Mouse (Mus musculus) liver, embryonic 16.5 days (tissue): ENCODE data around the gene Gdap1l1. TPM values are rescaled to one million over a fixed set of nuclear protein-coding genes. Genes with fewer than 3 reads are reported as not detected.

Source experiments
- ATAC-seq: fragments of 200-750 bp; cut with Nextera tagmentation; 2 replicates; pipeline ENCODE4 v1.8.0; 2017; ENCODE audit warnings: low read depth, mild to moderate bottlenecking, moderate number of reproducible peaks, moderate library complexity
- H3K27ac ChIP-seq: fragments of 300-500 bp; sonication (generic); 2 replicates; pipeline ENCODE4 v1.5.1; 2014; ENCODE audit warnings: mild to moderate bottlenecking, low read length
- H3K27me3 ChIP-seq: fragments of 300-500 bp; sonication (generic); 2 replicates; pipeline ENCODE4 v1.6.1; 2014; ENCODE audit warnings: low read depth, low read length, mixed read lengths; ENCODE audit not compliant: control insufficient read depth, insufficient read depth
- H3K36me3 ChIP-seq: fragments of 300-500 bp; sonication (generic); 2 replicates; pipeline ENCODE4 v1.6.1; 2014; ENCODE audit warnings: mild to moderate bottlenecking; ENCODE audit not compliant: control insufficient read depth, insufficient read depth
- H3K4me1 ChIP-seq: fragments of 300-500 bp; sonication (generic); 2 replicates; pipeline ENCODE4 v1.6.1; 2014; ENCODE audit warnings: low read depth, low read length, mixed read lengths; ENCODE audit not compliant: control insufficient read depth
- H3K4me2 ChIP-seq: fragments of 300-500 bp; sonication (generic); 2 replicates; pipeline ENCODE4 v1.6.1; 2014; ENCODE audit warnings: low read depth, low read length, mixed read lengths
- H3K4me3 ChIP-seq: fragments of 300-500 bp; sonication (generic); 2 replicates; pipeline ENCODE4 v1.5.1; 2014; ENCODE audit warnings: low read depth, mild to moderate bottlenecking, low read length
- H3K9ac ChIP-seq: fragments of 300-500 bp; sonication (generic); 2 replicates; pipeline ENCODE4 v1.6.1; 2014; ENCODE audit warnings: low read depth, low read length
- H3K9me3 ChIP-seq: fragments of 300-500 bp; sonication (generic); replicated peaks from 2 replicates; pipeline ENCODE4 v1.6.1; 2016; ENCODE audit warnings: low read length; ENCODE audit not compliant: control insufficient read depth
- WGBS: fragments of 180-500 bp; shearing (Covaris S2); extraction: QIAGEN DNeasy Blood & Tissue Kit; methylation state at CpG from one replicate; pipeline ENCODE4 v1.1.7; 2014; ENCODE audit not compliant: insufficient replicate concordance; 5-methylcytosine and 5-hydroxymethylcytosine counted together
- polyA plus RNA-seq: library from polyadenylated mRNA; unstranded; fragments of >200 nt; fragmentation: Nextera tagmentation; extraction: Ambion mirVana; gene quantifications from 2 replicates; pipeline ENCODE4 v1.2.1, GENCODE M21; 2015

Gdap1l1 gene
- polyA plus RNA-seq, 1 experiment from 2014 or later = 0.12 TPM

DNA sequence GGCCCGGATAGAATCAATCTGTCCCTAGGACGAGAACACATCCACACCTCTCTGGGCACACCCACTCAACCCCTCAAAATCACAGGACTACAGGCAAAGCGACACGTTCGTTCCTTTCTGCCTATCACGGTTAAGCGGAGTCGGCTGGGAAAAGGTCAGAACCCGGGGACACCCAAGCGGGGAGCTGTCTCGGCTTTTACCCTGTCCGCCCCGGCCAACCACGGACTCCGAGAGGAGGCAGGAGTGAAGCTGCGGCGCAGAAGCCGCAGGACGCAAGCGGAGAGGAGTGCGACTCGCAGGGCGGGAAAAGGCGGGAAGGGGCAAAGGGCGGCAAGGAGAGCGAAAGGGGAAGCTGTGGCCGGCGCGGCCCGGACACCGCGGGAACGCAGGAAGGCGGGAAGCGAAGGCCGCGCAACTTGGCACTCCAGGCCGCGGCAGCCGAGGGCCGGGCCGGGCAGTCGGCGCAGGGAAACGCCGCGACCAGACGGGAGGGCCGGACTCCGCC is 19.4 kb upstream of the Gdap1l1 start:
- under 1% methylated on average over 50 of the region's 50 CpGs for WGBS
- no peaks in the 10 kb centered on the region for H3K9me3 ChIP-seq
- H3K36me3 ChIP-seq = peaks cover 5% of the 10 kb centered on the region
- peak; percentile 41 for ATAC-seq
- peak overlapping the region; percentile 97 for H3K4me3 ChIP-seq
- H3K27me3 ChIP-seq = no peaks in the 10 kb centered on the region
- H3K4me2 ChIP-seq = peak overlapping the region; percentile 92
- peak overlapping the region; percentile 88 for H3K27ac ChIP-seq
- peak overlapping the region; percentile 89 for H3K9ac ChIP-seq
- H3K4me1 ChIP-seq = peaks cover 22% of the 10 kb centered on the region

DNA sequence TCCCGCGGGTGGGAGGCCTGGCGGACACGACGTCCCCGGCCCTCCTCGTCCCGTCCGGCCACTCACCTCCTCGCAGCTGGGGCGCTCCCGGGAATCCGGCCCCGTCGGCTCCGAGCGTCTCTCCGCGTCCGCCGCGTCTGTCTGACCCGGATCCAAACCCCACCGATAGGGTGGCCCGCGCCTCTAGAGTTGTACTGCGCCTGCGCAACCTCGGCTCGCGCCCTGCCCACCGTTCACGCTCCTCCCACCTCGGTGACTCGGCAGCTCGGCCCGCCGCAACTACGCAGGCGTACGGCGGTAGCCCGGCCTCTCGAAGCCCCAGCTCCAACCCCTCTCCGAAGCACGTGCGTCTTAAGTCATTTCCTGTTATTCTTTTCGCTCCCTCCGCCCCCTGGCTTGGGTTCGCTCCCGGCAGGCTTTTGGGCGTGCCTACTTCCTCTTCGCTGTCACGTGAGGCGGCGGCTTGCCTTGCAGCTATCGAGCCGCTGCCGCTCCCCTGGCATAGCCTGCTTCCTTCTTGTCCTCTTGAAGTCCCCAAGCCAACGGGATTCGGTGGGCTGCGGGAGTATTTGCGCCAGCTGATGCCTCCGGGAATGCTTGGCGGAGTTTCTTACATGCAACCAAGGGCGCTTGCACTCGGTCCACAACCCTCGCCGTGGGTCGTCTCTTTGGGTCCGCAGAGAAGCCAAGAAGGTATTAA is 18.8 kb upstream of the Gdap1l1 start:
- H3K27ac ChIP-seq = peak overlapping the region; percentile 88
- ATAC-seq = peak; percentile 98
- peaks cover 22% of the 10 kb centered on the region for H3K4me1 ChIP-seq
- H3K9me3 ChIP-seq = no peaks in the 10 kb centered on the region
- H3K9ac ChIP-seq = peak overlapping the region; percentile 89
- whole genome bisulfite sequencing = under 1% methylated on average over 60 of the region's 71 CpGs
- peak overlapping the region; percentile 97 for H3K4me3 ChIP-seq
- peak overlapping the region; percentile 92 for H3K4me2 ChIP-seq
- H3K27me3 ChIP-seq = no peaks in the 10 kb centered on the region
- peaks cover 2% of the 10 kb centered on the region; the same call in 1 of the 2 replicates for H3K36me3 ChIP-seq

DNA sequence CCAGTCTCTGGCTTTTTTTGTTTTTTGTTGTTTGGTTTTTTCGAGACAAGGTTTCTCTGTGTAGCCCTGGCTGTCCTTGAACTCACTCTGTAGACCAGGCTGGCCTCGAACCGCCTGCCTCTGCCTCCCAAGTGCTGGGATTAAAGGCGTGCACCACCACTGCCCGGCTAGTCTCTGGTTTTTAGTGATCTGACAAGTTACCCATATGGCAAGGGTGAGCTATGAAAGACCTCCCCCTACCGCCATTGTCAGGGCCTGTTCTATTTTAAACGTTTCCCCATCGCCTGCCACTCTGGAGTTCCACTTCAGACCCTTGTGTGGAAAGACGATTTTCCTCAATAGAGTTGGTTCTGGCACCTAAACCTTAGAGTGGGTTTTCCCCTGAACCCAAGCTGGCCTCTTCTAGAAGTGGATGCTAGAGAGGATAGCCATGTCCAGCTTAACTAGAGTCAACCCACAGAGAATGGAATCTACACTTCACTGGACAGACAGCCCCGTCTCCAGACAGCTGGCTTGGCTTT is 17.9 kb upstream of the Gdap1l1 start:
- H3K36me3 ChIP-seq = no peaks in the 10 kb centered on the region
- H3K4me1 ChIP-seq = peaks cover 22% of the 10 kb centered on the region
- H3K4me2 ChIP-seq = peak overlapping the region; percentile 65
- H3K9ac ChIP-seq = peak overlapping the region; percentile 54
- no peaks in the 10 kb centered on the region for H3K9me3 ChIP-seq
- H3K27me3 ChIP-seq = no peaks in the 10 kb centered on the region
- H3K4me3 ChIP-seq = peak overlapping the region; percentile 97
- H3K27ac ChIP-seq = no peak overlapping the region
- whole genome bisulfite sequencing = 13% methylated on average over 10 of the region's 10 CpGs
- no peak for ATAC-seq

DNA sequence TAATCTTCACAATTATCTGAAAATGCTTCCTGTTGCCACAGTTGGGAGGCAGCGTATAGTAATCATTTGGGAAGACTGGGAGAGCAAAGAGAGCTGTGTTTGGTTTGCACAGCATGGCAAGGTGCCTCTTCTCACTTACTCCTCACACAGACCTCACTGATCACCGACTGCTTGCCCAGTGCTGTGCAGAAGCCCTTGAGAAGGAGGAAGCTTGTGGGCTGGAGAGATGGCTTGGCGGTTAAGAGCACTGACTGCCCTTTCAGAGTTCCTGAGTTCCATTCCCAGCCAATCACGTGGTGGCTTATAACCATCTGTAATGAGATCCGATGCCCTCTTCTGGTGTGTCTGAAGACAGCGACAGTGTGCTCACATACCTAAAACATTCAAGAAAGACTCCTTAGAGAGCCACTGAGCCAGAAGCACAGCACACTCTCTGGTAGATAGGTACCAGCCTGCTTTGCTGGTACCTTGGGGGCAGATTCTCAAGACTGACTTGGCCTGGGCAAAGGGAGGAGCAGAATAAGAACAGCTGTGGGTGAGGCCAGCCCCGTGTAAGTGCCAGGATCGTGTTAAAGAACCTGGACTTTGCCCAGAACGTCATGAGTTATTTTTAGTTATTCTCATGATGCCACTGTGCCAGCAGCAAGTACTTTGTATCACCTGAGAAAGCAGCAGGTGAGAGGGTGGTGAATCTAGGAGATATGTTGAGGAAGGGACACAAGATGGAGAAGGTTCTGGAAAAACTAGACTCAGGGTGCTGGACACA is 15.2 kb upstream of the Gdap1l1 start:
- no peaks in the 10 kb centered on the region for H3K9me3 ChIP-seq
- H3K36me3 ChIP-seq = no peaks in the 10 kb centered on the region
- no peak overlapping the region for H3K9ac ChIP-seq
- H3K4me1 ChIP-seq = peaks cover 9% of the 10 kb centered on the region
- 44% methylated on average over 9 of the region's 9 CpGs for WGBS
- H3K4me3 ChIP-seq = no peak overlapping the region
- no peak overlapping the region for H3K27ac ChIP-seq
- ATAC-seq = no peak
- no peaks in the 10 kb centered on the region for H3K27me3 ChIP-seq
- H3K4me2 ChIP-seq = no peak overlapping the region

DNA sequence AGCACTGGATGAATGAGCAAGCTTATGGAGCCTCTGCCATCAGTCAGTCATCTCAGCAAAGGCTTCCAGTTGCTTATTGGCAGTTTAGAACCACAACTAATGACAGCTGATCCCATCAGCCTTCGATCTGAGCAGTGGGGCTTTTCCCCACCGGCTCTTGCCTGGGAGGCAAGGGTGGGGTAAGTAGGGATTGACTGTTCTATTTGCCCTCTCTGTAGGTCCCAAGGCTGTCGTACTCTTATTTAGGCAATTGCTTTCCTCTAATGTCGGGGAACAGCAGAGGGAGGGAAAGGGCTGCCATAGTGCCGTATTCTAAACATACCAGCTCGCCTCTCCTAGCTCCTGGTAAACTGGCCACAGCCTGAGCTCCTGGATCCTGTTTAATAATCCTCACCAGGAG is 13.7 kb upstream of the Gdap1l1 start, which contains the start of gene Oser1:
Gene Oser1, minus strand, starts transcription at position 101 of the 400 bp plus-strand sequence.
- H3K9ac ChIP-seq = no peak within 1 kb of the TSS
- no peaks in the 10 kb centered on the region for H3K9me3 ChIP-seq
- H3K36me3 ChIP-seq = no peaks in the 10 kb centered on the region
- no peak for ATAC-seq
- no peak within 1 kb of the TSS for H3K4me3 ChIP-seq
- no peak within 1 kb of the TSS for H3K27ac ChIP-seq
- no peak within 1 kb of the TSS for H3K4me2 ChIP-seq
- no peaks in the 10 kb centered on the region for H3K27me3 ChIP-seq
- peaks cover 5% of the 10 kb centered on the region for H3K4me1 ChIP-seq
- 62% methylated on average over 6 of the region's 6 CpGs for WGBS

DNA sequence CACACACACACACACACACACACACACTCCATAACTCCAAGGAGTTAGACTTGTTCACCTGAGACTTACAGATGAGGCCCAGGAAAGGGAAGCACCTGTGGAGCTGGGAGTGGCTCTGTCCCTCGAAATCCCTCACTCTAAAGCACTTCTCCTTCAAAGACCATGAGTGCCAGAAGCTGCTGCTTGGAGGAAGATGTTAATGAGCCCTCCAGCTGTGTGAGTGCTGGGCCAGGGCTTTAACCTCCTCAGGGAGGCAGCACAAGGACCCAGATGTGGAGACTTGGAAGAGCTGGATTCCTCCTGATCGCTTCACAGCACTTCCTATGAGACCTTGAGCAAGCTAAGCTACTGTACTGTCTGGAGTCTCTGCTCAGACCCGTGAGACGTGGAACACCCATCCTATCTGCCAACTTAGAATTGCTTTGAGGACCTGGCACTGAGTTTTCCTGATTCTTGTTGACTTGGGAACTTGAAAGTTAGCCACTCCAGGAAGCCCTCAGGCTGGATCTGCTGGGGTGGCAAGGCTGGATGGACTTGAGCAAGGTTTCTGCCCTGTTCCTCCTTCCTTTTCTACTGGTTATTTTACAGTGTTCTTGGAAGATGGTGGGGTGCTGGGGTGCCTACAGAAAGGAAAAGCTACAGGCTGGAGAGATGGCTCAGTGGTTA is 9.8 kb upstream of the Gdap1l1 start:
- Histone ChIP-seq H3K27ac (no peak overlapping the region), H3K36me3 (no peaks in the 10 kb centered on the region), H3K4me3 (no peak overlapping the region), H3K9me3 (no peaks in the 10 kb centered on the region), H3K4me2 (no peak overlapping the region), H3K9ac (no peak overlapping the region), H3K4me1 (no peaks in the 10 kb centered on the region), H3K27me3 (no peaks in the 10 kb centered on the region)
- 34% methylated on average over 4 of the region's 4 CpGs for WGBS
- ATAC-seq = no peak

DNA sequence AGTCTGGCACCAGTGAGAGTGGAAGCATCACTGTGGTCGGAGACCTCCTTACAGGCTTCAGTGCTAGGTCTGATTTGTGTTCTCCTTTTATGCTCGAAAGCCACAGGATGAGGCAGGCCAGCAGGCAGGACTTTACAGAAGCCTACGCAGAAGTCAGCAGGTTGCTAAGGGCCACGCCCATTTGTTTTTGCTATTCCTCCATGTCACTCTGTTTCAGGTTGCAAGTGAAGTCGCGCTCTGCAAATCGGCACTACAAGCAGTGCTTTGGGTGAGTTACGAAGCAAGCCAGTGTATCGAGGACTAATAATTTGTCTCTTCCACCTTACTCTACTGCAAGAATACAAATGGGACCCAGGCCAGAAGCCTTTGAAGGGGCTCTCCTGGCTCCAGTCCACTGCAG is 7.0 kb upstream of the Gdap1l1 start:
- Histone ChIP-seq H3K36me3 (no peaks in the 10 kb centered on the region), H3K27me3 (no peaks in the 10 kb centered on the region), H3K4me2 (no peak overlapping the region), H3K9me3 (no peaks in the 10 kb centered on the region), H3K27ac (no peak overlapping the region), H3K4me1 (no peaks in the 10 kb centered on the region), H3K9ac (no peak overlapping the region), H3K4me3 (no peak overlapping the region)
- 61% methylated on average over 9 of the region's 9 CpGs for WGBS
- ATAC-seq = no peak

DNA sequence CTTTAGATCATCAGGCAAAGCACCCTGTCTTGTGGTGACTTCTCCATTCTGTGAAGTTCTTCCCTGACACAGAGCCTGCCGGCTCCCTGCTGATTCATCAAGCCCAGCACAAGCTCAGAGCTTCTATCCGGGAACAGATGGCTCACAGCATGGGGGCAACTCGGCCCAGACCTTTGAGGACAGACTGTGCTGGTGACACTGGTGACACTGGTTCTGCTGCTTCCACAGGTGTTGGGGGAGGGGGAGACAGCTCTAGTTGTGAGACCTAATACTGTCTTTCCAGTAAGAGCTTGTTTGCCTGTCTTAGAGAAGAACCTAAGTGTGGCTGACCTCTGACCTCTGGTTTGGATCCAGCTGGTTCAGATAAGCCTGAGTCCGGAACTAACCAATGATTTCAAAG is 4.3 kb upstream of the Gdap1l1 start:
- Histone ChIP-seq H3K4me1 (no peaks in the 10 kb centered on the region), H3K9ac (no peak overlapping the region), H3K4me2 (no peak overlapping the region), H3K27me3 (peaks cover 15% of the 10 kb centered on the region), H3K9me3 (no peaks in the 10 kb centered on the region), H3K36me3 (no peaks in the 10 kb centered on the region), H3K4me3 (no peak overlapping the region), H3K27ac (no peak overlapping the region)
- ATAC-seq = no peak
- 23% methylated on average over 4 of the region's 4 CpGs for WGBS
